Mouse (Mus musculus): ENCODE data around the gene Olfr180.

DNA sequence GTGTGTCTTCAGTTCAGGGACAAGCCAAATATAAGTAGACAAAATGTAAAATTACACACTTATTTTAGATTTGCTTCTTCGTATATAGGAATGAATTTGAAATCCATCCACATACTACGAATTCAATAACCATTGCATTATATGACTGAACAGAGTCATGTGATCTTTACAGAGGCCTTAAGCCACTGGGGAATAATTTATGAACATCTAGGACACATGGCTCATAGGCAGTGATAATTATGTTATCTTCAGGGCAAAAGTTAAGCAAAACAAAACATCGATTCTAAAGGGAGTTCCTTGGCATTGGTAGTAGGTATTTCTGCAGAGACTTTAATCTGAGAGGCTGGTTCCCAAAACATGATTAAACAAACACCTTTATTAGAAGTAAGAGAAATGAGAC is 37.2 kb downstream of the Olfr180 start, which contains the start of gene Olfr178:
- TF ChIP-seq POLR2A (IDR thresholded peaks at IDR 0.05; ENCODE audit: borderline replicate concordance, extremely low read depth, insufficient read depth, insufficient read length, poor library complexity, severe bottlenecking) (no peak), CTCF (IDR thresholded peaks at IDR 0.05; ENCODE audit: borderline replicate concordance, extremely low read depth, insufficient read depth, insufficient read length) (no peak)
